Mouse (Mus musculus) midbrain, embryonic 12.5 days (tissue): Measurements from ENCODE around the gene Camk2b. TPM values are rescaled to one million over a fixed set of nuclear protein-coding genes. Genes with fewer than 3 reads are reported as not detected.
A peak's percentile ranks its signal among the peaks of the same experiment; 100 is the strongest.
"Not testable (repeated sequence)": the region's sequence is repeated elsewhere in the genome, so short reads cannot be mapped to it uniquely, and the experiment has no call there.

Experiments
- ATAC-seq: fragments of 200-750 bp; cut with Nextera tagmentation; 2 replicates; pipeline ENCODE4 v1.8.0; 2017; ENCODE audit warnings: low read depth, moderate TSS enrichment, moderate library complexity; ENCODE audit not compliant: low FRiP score
- H3K27ac ChIP-seq: fragments of 300-500 bp; sonication (generic); replicated peaks from 2 replicates; pipeline ENCODE4 v1.5.1; 2016; ENCODE audit warnings: mild to moderate bottlenecking
- H3K27me3 ChIP-seq: fragments of 300-500 bp; sonication (generic); 2 replicates; pipeline ENCODE4 v1.6.1; 2016; ENCODE audit warnings: mild to moderate bottlenecking
- H3K36me3 ChIP-seq: fragments of 300-500 bp; sonication (generic); 2 replicates; pipeline ENCODE4 v1.6.1; 2016
- H3K4me1 ChIP-seq: fragments of 300-500 bp; sonication (generic); 2 replicates; pipeline ENCODE4 v1.6.1; 2016
- H3K4me2 ChIP-seq: fragments of 300-500 bp; sonication (generic); replicated peaks from 2 replicates; pipeline ENCODE4 v1.6.1; 2016; ENCODE audit warnings: mild to moderate bottlenecking, moderate library complexity
- H3K4me3 ChIP-seq: fragments of 300-500 bp; sonication (generic); 2 replicates; pipeline ENCODE4 v1.5.1; 2016; ENCODE audit warnings: mild to moderate bottlenecking
- H3K9ac ChIP-seq: fragments of 300-500 bp; sonication (generic); replicated peaks from 2 replicates; pipeline ENCODE4 v1.6.1; 2016; ENCODE audit warnings: mild to moderate bottlenecking, moderate library complexity
- H3K9me3 ChIP-seq: fragments of 300-500 bp; sonication (generic); 2 replicates; pipeline ENCODE4 v1.6.1; 2016; ENCODE audit warnings: mild to moderate bottlenecking
- WGBS: fragments of 180-500 bp; shearing (Covaris S2); methylation state at CpG from one replicate; pipeline ENCODE4 v1.1.7; 2016; 5-methylcytosine and 5-hydroxymethylcytosine counted together
- polyA plus RNA-seq: library from polyadenylated mRNA; unstranded; fragments of >200 nt; fragmentation: Nextera tagmentation; extraction: Ambion mirVana; gene quantifications from 2 replicates; pipeline ENCODE4 v1.2.1, GENCODE M21; 2016

The Camk2b gene
- polyA plus RNA-seq, 1 experiment from 2014 or later: 13.0 TPM

- H3K27me3 ChIP-seq: peaks cover 29% of the 10 kb centered on the region
- not testable (repeated sequence) for H3K27ac ChIP-seq, H3K36me3 ChIP-seq, H3K9me3 ChIP-seq, H3K4me1 ChIP-seq
- H3K4me2 ChIP-seq: peak overlapping the region; percentile 54
- H3K9ac ChIP-seq: 0 out of 2 replicates have a peak overlapping the region, but pooled peaks have one; percentile 21
- 4% methylated on average over 21 of the region's 49 CpGs for WGBS
- peak; percentile 87 for ATAC-seq
- H3K4me3 ChIP-seq: peak overlapping the region; percentile 42
Measured at GRCm38 (mm10) chr11:6007010-6007778, 59.0 kb downstream of the Camk2b start.

GRCm38 (mm10) chr11:6006351-6007009 lies 59.7 kb downstream of the Camk2b start:
- not testable (repeated sequence) for H3K27ac ChIP-seq, H3K9me3 ChIP-seq, H3K4me1 ChIP-seq, H3K9ac ChIP-seq, ATAC-seq, H3K36me3 ChIP-seq
- Histone ChIP-seq H3K4me2 (peak overlapping the region; percentile 54), H3K4me3 (peak overlapping the region; percentile 42), H3K27me3 (peaks cover 29% of the 10 kb centered on the region)
- 5% methylated on average over 43 of the region's 44 CpGs for WGBS

- ATAC-seq: not testable (repeated sequence)
Measured at GRCm38 (mm10) chr11:6005374-6006043, 60.7 kb downstream of the Camk2b start.

GRCm38 (mm10) chr11:6003046-6003639 lies 63.0 kb downstream of the Camk2b start:
- Histone ChIP-seq H3K9me3 (no peaks in the 10 kb centered on the region), H3K9ac (no peak overlapping the region), H3K27ac (no peak overlapping the region), H3K36me3 (no peaks in the 10 kb centered on the region), H3K4me3 (no peak overlapping the region), H3K4me2 (no peak overlapping the region), H3K27me3 (peaks cover 24% of the 10 kb centered on the region), H3K4me1 (peaks cover 16% of the 10 kb centered on the region)
- no peak for ATAC-seq
- 45% methylated on average over 2 of the region's 2 CpGs for WGBS

More at GRCm38 (mm10) chr11:6005374-6006043, 60.7 kb downstream of the Camk2b start:
- not testable (repeated sequence) for H3K4me3 ChIP-seq, H3K4me2 ChIP-seq, H3K4me1 ChIP-seq, H3K36me3 ChIP-seq, H3K9me3 ChIP-seq, H3K27ac ChIP-seq, H3K9ac ChIP-seq
- 56% methylated on average over 1 of the region's 4 CpGs for WGBS
- H3K27me3 ChIP-seq: peaks cover 29% of the 10 kb centered on the region

GRCm38 (mm10) chr11:6001981-6002649 lies 64.0 kb downstream of the Camk2b start:
- Histone ChIP-seq H3K4me1 (peaks cover 16% of the 10 kb centered on the region), H3K9ac (no peak overlapping the region), H3K27ac (no peak overlapping the region), H3K27me3 (peaks cover 19% of the 10 kb centered on the region), H3K4me2 (no peak overlapping the region), H3K4me3 (no peak overlapping the region), H3K9me3 (no peaks in the 10 kb centered on the region), H3K36me3 (no peaks in the 10 kb centered on the region)
- no peak for ATAC-seq
- WGBS: 80% methylated on average over 9 of the region's 9 CpGs

GRCm38 (mm10) chr11:6000961-6001682 lies 65.0 kb downstream of the Camk2b start:
- no peaks in the 10 kb centered on the region for H3K9me3 ChIP-seq
- H3K27ac ChIP-seq: peak overlapping the region; percentile 54
- no peaks in the 10 kb centered on the region for H3K36me3 ChIP-seq
- no peak for ATAC-seq
- H3K4me3 ChIP-seq: no peak overlapping the region
- H3K27me3 ChIP-seq: peaks cover 19% of the 10 kb centered on the region
- no peak overlapping the region for H3K9ac ChIP-seq
- WGBS: 80% methylated on average over 14 of the region's 14 CpGs
- peaks cover 16% of the 10 kb centered on the region for H3K4me1 ChIP-seq
- no peak overlapping the region for H3K4me2 ChIP-seq

- no peaks in the 10 kb centered on the region for H3K9me3 ChIP-seq
- peaks cover 16% of the 10 kb centered on the region for H3K4me1 ChIP-seq
- 12% methylated on average over 8 of the region's 8 CpGs for WGBS
- peaks cover 15% of the 10 kb centered on the region for H3K27me3 ChIP-seq
- H3K9ac ChIP-seq: no peak overlapping the region
- H3K4me2 ChIP-seq: no peak overlapping the region
- no peaks in the 10 kb centered on the region for H3K36me3 ChIP-seq
- H3K4me3 ChIP-seq: no peak overlapping the region
- ATAC-seq: peak; percentile 72
- H3K27ac ChIP-seq: peak overlapping the region; percentile 54
Measured at GRCm38 (mm10) chr11:5999832-6000771, 66.1 kb downstream of the Camk2b start.

GRCm38 (mm10) chr11:5998472-5998871 lies 67.7 kb downstream of the Camk2b start:
- ATAC-seq: no peak
- H3K9me3 ChIP-seq: no peaks in the 10 kb centered on the region
- H3K4me1 ChIP-seq: peaks cover 16% of the 10 kb centered on the region
- H3K9ac ChIP-seq: no peak overlapping the region
- no peak overlapping the region for H3K27ac ChIP-seq
- H3K4me2 ChIP-seq: no peak overlapping the region
- no peak overlapping the region for H3K4me3 ChIP-seq
- 98% methylated on average over 2 of the region's 2 CpGs for WGBS
- H3K36me3 ChIP-seq: no peaks in the 10 kb centered on the region
- H3K27me3 ChIP-seq: no peaks in the 10 kb centered on the region; the same call in 1 of the 2 replicates

GRCm38 (mm10) chr11:5995989-5996388 lies 70.2 kb downstream of the Camk2b start:
- H3K4me2 ChIP-seq: no peak overlapping the region
- peaks cover 14% of the 10 kb centered on the region for H3K4me1 ChIP-seq
- no peak overlapping the region for H3K27ac ChIP-seq
- H3K36me3 ChIP-seq: no peaks in the 10 kb centered on the region
- peak; percentile 66; the same call in 1 of the 2 replicates for ATAC-seq
- no peak overlapping the region for H3K9ac ChIP-seq
- H3K4me3 ChIP-seq: no peak overlapping the region
- no peaks in the 10 kb centered on the region; the same call in 1 of the 2 replicates for H3K27me3 ChIP-seq
- no peaks in the 10 kb centered on the region for H3K9me3 ChIP-seq
- WGBS: 9% methylated on average over 8 of the region's 8 CpGs

- Histone ChIP-seq H3K36me3 (no peaks in the 10 kb centered on the region), H3K9me3 (no peaks in the 10 kb centered on the region), H3K4me3 (no peak overlapping the region), H3K9ac (no peak overlapping the region), H3K27me3 (no peaks in the 10 kb centered on the region; the same call in 1 of the 2 replicates), H3K4me1 (peaks cover 3% of the 10 kb centered on the region; the same call in 1 of the 2 replicates), H3K27ac (no peak overlapping the region), H3K4me2 (no peak overlapping the region)
- no peak for ATAC-seq
- WGBS: 79% methylated on average over 3 of the region's 3 CpGs
Measured at GRCm38 (mm10) chr11:5994880-5995279, 71.3 kb downstream of the Camk2b start.
